Mouse (Mus musculus) left cerebral cortex, postnatal 10 days (tissue): ENCODE measurements around the gene Det1. TPM values are rescaled to one million over a fixed set of nuclear protein-coding genes. Genes with fewer than 3 reads are reported as not detected.

Experiments
- DNase-seq, 2 experiments: peaks; one replicate each; pipeline ENCODE4 v3.0.0; 2021 to 2022; ENCODE audit warnings: low spot score in 2 of 2, mixed read lengths in 1 of 2; ENCODE audit errors: extremely low spot score in 1 of 2
- intact Hi-C: fragments of 180-260 bp; cut with DNase I; formaldehyde crosslinking; loops from one replicate; pipeline ENCODE4 v1.15.1; 2025
- total RNA-seq, 2 experiments: library from RNA; stranded (reverse); gene quantifications; 2 replicates each; pipeline ENCODE4 v1.2.3; 2021

Det1 gene
- total RNA-seq, 2 experiments from 2014 or later = 4.8 to 5.6 TPM

DNA sequence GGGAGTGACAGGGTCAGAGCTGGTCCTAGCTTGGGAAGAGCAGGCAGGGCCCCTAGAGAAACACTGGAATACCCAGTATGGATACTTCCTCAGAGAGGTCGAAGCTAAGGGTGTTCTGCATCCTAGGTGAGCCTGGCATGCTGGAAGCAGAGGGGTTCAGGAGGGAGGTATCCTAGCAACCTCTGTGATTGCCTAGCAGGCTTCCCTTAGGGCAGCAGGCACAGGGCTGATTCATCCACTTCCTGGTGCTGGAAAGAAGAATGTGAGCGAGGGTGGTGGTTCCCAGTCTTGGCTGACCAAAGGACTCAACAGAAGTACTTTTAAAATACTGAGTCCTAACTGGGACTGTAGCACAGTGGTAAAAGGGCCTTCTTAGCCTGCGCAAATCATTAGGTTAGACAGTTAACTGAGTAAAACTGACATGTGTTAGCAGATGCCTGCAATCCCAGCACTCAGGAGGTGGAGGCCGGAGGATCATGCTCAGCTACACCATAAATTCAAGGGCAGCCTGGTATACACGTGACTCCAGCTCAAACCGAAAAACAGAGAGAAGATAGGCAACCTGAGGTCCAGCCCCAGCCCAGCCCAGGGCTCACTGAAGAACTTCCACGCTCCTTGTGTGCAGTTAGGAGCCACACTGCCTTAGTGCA is 16.9 kb upstream of the Det1 start:
- no peak for DNase-seq
- intact Hi-C loops = no loop called here

DNA sequence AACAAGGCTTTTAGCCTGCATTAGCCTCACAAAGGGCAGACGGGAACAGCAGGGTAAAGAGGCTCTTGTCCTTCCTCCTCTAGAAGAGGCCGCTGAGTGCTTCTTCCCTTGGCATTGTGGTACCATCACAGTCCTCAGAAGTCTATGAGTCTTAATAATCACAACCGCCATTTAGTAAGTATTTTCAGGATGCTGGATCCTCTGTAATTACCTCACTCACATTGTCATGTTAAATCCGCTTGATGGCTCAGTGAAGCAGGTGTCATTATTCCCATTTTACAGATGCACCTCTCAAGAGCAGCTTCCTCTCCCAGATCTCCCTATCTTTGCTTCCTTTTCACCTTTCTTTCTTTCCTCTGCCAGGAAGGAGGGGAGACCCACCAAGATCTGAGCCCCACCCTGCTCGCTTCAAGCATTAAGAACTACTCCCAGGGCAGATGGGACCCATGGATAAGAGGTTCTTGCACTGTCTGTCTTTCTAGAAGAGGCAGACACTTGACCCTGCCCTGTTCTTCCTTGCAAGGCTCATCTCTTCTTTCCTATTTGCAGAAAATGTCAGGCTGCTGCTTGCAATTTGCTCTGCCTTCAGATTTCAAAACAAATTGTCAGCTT is 8.1 kb upstream of the Det1 start:
- DNase-seq = no peak
- intact Hi-C loops = no loop called here

- no peak for DNase-seq
- intact Hi-C loops = no loop called here
Measured at GRCm38 (mm10) chr7:78854051-78854450, 7.0 kb upstream of the Det1 start.

DNA sequence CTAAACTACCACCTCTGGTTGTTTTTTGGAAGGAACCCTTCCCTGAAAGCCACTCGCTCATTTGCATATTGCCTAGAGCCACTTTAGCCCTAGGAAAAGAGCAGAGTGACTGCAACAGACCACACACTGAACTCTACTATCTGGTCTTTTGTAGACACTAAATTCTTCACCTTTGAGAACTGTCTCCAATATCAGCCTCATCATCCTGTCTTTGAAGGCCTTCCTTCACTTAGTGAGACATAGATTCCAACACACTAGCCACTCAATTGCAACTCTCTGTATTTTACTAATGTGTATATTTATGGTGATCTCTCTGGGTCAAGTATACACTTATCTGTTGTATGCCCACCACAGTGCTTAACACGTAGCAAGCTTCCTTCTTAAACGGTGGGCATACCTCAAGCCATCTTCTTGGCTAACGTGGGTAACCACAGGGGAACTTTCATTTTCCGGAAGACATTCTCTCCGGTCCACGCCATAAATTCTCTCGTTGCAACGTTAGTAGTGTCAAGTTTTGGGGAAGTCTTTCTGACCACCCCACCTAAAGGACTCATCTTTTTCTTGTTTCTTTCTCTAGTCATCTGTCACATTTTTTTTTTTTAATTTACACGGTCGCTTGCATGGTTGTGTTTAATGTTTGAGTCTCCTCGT is 872 bp downstream of the Det1 start:
- intact Hi-C loops = loop anchor here (5.0 kb wide), 2 partner anchors 36 to 54 kb away; no protein-coding TSS in a partner anchor
- DNase-seq = no peak

DNA sequence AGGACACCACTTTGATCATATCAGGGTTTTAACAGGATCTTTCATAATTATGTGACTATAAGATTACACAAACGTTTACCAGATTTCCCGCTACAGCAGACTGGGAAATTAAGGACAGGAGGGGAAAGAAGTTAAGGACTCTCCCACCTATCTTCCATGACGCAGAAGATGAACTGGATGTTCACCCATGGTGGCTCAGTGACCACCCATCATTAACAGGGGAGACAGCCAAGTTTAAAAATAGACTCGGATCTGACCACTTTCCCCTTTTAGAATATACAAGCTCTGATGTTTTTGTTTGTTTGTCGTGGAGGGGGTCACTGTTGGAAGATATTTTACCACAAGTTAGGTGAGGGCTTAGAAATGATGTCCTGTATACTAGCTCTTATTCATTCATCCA is 5.5 kb downstream of the Det1 start:
- intact Hi-C loops = no loop called here
- DNase-seq = no peak

- DNase-seq = no peak
- intact Hi-C loops = no loop called here
Measured at GRCm38 (mm10) chr7:78837250-78837649, 9.8 kb downstream of the Det1 start.

GRCm38 (mm10) chr7:78835656-78836055 is 11.4 kb downstream of the Det1 start:
- intact Hi-C loops = no loop called here
- DNase-seq = no peak

DNA sequence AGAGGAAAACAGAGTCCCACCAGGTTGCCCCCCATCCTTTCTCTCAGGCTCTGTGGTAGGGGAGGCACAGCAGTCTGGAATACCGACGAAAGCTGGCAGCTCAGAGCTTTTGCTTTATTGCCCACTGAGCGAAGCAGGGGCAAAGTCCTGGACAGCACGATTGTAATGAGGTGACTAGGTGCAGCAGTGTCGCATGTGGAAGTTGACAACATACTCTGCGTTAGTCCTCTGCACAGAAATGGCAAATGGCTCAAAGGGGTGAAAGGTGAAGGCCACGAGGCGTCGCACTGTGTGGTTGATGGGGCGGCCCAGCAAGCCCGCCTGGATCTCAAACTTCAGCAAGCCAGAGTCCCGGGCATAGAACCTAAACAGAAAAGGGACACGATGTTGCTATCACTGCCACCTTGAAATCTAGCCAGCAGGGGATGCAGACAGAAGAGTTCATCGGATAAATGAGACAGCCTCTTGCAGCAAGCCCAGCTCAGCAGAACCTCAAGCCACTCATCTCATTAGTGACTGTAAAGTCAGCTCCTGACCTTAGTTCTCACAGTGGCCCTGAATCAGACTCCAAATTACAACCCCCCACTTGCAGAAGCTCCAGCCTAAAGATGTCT is 19.2 kb downstream of the Det1 start:
- no peak for DNase-seq
- intact Hi-C loops = no loop called here

GRCm38 (mm10) chr7:78826682-78827385 is 20.2 kb downstream of the Det1 start:
- intact Hi-C loops = no loop called here
- no peak for DNase-seq

GRCm38 (mm10) chr7:78818336-78818735 is 28.7 kb downstream of the Det1 start:
- no peak for DNase-seq
- intact Hi-C loops = no loop called here

GRCm38 (mm10) chr7:78814766-78815165 is 32.3 kb downstream of the Det1 start:
- no peak for DNase-seq
- intact Hi-C loops = no loop called here

DNA sequence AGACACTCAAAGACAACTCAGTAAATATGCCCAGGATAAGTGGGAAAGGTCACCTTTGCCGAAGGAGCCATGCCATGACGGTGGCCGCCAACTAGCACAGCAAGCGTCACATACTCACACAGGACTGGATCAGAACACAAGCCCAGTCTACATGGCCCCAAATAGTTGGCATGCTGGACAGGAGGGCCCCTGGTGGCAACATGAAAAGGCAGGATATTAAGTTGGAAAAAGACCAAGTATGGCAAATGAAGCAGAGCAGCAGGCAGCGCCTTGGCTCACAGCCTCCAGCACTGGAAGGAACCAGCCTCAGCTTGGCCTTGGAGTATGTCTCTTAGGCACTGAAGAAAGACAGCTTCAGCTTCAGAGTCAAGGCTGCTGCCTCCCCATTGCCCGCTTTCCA is 33.3 kb downstream of the Det1 start:
- intact Hi-C loops = no loop called here
- no peak for DNase-seq

DNA sequence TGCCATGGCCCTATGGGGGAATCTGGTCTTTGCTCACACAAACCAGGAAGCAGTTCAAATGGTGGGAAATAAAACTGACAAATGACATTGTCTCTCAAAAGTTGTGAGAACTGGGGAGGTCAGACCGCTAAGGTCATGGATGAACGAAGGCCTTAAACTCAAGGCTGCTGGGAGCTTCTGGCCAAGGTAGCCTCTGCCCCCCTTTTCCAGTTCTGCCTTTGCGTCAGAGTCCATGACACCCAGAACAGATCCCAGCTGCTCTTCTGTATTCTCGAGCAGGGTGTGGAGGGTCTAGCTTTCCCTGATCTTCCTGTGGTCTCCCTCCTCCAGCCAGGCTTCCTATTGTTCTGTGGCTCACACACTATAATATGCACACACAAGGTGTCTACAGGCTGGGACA is 39.9 kb downstream of the Det1 start:
- intact Hi-C loops = no loop called here
- DNase-seq = no peak

- peak in 1 of 2 experiments; percentile 54 for DNase-seq
- intact Hi-C loops = no loop called here
Measured at GRCm38 (mm10) chr7:78803841-78804240, 43.2 kb downstream of the Det1 start.

DNA sequence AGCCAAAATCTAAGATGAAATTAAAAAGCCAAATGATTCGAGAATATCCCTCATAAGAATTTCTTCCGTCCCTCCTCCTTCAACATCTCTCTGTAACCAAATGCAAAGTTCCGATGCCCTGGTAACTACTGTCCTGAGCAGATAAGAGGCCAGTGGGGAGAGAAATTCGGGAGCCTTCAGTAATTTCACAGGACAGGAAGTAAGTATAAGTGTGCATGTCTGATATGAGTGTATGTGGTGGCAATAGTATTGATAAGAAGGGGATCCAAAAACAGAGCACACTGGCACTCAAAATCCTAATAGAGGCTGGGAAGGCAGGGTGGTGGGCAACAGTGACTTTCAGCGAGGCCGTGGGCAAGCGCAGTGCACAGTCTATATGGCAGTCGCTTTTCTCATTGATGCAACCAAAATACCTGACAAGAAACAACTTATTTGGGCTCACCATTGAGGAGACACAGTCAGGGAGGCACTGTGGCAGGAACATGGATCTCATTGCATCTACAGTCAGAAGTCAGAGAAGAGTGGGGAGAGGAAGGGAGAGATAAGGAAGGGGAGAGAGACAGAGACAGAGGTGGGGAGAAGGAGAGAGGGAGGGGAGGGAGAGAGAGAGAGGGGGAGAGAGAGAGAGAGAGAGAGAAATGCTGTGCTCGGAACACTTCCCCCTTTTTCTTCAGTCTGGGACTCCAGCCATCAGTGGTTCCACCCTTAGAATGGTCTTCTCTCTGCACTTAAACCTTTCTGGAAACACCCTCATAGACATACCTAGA is 47.1 kb downstream of the Det1 start:
- intact Hi-C loops = no loop called here
- DNase-seq = no peak

GRCm38 (mm10) chr7:78797843-78798455 is 49.1 kb downstream of the Det1 start:
- DNase-seq = peak; percentile 60 to 76
- intact Hi-C loops = no loop called here

DNA sequence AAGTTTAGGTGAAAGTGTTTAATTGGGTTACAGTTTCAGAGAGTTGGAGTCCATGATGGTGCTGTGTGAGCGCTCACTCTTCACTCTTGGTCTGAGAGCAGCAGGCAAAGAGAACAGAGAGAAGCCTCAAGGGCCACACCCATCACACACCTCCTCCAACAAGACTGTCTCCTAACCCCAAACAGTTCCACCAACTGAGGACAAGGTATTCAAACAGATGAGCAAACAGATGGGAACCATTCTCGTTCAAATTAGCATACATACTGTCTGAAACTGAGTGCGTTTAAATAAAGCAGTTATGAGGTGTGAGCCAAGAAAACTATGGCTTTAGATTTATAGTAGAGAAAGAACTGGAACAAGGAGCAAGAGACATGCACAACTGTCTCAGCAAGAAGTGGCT is 50.4 kb downstream of the Det1 start:
- DNase-seq = peak in 1 of 2 experiments; percentile 31
- intact Hi-C loops = no loop called here

DNA sequence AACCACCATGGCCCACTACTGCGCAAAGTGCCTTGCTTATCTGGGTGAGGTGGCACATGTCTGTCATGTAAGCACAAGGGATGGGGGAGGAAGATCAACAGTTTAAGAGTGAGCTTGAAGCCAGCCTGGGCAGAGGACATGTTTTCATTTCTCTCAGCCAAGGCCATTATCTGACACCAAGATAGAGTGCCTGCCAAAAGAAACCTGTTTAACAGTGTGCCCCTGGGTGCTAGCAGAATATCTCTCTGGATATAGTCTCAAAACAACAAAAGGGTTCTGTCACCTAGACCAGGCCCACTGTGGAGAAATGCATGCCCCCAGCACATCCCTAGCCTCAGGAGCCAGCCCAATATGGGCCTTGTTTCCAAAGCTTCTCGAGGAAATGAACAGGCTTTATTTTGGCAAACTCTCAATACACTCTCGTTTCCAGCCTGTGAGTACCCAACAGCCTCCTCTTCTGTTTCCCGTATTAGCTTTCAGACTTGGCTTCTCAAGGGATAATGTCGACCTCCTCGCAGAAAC is 52.4 kb downstream of the Det1 start:
- intact Hi-C loops = loop anchor here (5.0 kb wide), 1 partner anchor 53 kb away; the partner anchor contains the start of gene Det1
- DNase-seq = no peak
